Mouse (Mus musculus) E14TG2a.4 (cell line): ENCODE results near the gene Mios.

Experiments
- CTCF ChIP-seq: conservative IDR thresholded peaks from 2 replicates; pipeline ENCODE4 v1.5.1; 2014; ENCODE audit warnings: low read length
- POU5F1 ChIP-seq: IDR thresholded peaks from 2 replicates; pipeline ENCODE4 v1.6.1; 2014; ENCODE audit warnings: low read length, borderline replicate concordance

- TF ChIP-seq CTCF (no peak), POU5F1 (no peak)
Observed at GRCm38 (mm10) chr6:8175346-8175745, 33.7 kb upstream of the Mios start.
